Mouse (Mus musculus): ENCODE results near the gene Micu1.

Gene Micu1

DNA sequence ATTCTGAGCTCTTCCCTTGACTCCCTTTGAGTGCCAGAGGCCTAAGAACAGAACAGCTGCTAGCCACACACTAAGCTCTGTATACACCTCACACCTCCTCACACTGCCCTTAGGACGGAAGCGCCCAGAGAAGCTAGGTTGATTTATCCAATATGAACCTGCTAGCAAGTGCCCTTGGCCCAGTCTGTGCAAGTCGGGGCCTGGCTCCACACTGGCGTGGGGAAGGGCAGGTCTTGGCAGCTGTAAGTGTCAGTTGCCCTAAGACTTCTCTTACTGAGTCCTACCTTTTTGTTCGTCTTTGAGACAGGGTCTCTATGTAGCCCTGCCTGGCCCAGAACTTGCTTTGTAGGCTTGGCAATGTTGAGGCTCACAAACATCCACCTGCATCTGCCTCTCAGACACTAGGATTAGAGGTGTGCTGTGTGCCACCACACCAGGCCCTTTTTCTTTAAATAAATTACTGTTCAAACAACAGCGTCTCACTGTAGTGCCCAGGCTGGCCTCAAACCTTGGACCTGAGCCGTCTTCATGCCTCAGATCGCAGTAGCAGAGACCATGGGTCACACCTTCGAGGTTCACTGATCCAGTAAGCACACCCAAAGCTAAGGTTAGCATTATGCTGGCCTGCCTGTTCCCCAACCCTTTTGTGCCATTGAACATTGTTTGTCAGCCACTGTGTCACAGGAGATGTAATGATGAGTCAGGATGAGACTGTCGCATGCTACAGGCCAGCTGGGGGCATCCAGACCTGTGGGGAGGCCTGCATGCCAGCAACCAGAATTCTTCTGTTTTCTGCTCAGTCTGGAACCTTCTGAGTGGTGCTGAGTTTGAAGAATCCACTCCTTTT, 182.3 kb downstream of the Micu1 start:
- no peak for DNase-seq (ENCODE audit: low spot score)

DNA sequence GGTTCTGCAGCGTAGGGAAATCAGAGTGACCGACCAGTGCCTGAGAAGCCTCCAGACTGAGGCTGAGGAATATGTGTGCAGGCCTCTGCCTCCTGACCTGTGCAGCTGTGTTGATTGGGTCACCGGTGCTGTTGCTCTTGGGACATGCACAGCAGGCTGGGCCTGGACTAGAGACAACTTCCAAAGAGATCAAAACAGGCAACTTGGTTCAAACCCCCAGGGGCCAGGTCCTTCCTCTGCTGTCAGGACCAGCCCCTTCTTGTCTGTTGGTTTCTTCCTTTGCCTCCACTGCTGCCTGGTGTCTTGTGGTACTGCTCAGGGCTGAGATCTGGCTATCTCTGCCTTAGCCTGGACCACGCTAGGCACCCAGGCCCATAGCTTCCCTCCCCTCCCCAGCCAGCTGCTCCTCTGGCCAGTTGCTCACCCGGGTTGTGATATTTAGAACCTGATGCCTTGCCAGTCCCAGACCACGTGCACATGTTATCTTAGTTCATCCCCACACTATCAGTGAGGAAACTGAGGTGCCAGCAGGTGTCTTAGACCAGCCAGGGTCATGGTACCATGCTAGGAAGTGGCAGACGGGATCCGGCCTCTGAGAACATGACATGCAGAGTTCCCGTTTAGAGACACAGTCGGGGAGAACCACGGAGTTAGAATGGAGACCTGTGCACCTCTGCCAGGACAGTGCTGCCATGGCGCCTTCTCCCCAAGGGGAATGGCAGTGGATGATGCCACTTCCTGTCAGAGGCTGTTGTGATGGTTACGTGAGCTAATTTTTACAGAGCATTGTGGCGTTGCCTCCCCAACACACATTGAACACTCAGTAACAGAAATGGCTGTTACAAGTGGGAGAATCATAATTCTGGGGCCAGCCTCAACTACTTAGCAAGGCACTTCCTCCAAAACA, 183.2 kb downstream of the Micu1 start:
- no peak for DNase-seq (ENCODE audit: low spot score)

DNA sequence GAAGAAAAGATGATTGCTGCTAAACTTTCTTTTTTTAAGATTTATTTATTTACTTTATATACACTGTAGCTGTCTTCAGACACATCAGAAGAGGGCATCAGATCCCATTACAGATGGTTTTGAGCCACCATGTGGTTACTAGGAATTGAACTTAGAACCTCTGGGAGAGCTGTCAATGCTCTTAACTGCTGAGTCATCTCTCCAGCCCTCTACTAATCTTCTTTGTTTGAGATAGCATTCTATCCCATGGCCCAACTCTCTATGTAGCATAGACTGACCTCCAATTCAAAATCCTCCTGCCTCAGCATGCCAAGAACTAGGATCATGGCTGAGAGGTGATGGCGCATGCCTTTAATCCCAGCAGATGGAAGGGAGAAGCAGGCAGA, 183.8 kb downstream of the Micu1 start:
- DNase-seq (ENCODE audit: low spot score), result no peak

DNA sequence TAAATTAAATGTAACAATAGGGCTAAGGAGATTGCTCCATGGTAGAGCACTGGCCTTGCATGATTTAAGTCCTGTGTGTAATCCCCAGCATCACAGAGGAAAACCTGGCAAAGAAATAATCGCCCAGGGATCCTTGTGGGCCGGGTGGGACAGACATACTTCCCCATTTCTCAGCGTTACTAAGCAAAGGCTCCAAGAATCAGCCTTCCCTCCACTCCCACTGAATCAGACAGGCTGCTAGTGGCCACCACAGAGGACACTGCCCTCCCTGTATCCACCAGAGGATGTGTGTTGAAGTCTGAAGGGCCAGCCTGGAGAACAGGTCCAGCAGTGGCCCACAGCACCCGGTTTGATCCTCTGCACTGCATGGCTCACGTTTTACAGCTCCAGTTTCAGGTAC, 185.2 kb downstream of the Micu1 start:
- DNase-seq (ENCODE audit: low spot score), result no peak

DNA sequence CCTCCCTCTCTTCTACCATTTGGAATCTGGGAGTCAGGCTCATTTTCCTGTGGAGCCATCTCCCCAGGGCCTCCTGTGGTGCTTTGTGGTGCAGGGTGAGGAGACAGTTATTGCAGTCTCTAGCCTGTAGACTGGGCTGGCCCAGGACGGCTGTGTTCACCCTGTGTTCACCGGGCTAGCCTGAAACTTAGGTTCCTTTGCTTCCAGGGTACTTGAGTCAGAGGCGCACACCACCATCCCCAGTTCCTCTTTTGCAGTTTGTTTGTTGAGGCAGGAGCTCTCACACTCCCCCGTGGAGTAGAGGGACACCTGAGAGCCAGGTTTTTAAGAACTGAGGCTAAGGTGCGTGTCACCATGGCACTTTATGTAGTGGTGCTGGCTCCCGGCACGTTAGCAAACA, 187.1 kb downstream of the Micu1 start:
- no peak for DNase-seq (ENCODE audit: low spot score)

DNA sequence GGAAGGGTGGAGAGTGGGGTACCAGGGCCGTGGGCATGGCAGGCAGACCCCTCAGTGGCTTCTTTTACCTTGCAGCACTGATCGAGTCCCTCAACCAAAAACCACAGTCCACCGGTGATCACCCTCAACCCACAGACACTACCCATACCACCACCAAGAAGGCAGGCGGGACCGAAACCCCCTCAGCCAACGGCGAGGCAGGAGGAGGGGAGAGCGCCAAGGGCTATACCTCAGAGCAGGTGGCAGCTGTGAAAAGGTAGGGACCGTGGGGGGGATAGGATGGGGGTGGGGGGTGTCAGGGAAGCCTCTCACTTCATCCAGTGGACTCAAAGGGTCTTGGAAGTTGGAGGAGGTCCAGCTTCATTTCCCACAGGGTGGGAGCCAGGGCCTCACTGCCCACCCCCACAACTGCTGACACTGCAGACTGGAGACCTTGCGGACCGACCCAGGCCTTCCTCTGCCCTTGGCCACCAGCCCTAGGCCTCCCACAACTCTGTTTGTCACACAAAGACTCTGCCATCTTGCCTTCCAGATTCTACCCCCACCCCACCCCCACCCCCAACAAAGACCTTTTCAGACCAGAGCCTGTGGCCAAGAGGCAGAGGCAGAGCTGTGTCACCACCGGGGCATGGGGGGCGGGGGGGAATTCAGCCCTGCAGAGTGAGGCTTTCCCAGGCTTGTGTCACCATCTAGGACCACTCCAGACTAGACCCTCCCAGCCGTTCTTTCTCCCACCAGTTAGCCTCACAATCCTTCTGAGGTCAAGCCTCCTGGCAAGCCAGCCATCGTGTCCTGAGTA, 187.9 kb downstream of the Micu1 start:
- DNase-seq (ENCODE audit: low spot score), result no peak

DNA sequence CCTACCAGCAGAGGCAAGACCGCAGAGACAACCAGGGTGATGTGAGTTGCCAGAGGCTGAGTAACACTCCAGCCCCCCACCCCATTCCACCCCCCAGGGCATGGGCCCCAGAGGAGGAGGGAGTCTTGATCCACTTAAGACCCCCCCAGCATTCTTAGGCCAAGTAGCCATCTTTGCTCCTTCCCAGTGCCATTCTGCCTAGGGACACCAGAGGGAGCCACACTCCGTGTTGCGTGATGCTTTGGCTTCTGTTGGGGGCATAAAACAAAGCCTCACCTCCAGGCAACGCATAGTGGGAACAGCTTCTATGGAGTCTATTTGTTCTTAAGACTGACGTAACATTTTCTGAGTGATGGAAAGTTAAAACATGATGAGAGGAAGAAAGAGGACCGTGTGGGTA, 190.7 kb downstream of the Micu1 start:
- no peak for DNase-seq (ENCODE audit: low spot score)

DNA sequence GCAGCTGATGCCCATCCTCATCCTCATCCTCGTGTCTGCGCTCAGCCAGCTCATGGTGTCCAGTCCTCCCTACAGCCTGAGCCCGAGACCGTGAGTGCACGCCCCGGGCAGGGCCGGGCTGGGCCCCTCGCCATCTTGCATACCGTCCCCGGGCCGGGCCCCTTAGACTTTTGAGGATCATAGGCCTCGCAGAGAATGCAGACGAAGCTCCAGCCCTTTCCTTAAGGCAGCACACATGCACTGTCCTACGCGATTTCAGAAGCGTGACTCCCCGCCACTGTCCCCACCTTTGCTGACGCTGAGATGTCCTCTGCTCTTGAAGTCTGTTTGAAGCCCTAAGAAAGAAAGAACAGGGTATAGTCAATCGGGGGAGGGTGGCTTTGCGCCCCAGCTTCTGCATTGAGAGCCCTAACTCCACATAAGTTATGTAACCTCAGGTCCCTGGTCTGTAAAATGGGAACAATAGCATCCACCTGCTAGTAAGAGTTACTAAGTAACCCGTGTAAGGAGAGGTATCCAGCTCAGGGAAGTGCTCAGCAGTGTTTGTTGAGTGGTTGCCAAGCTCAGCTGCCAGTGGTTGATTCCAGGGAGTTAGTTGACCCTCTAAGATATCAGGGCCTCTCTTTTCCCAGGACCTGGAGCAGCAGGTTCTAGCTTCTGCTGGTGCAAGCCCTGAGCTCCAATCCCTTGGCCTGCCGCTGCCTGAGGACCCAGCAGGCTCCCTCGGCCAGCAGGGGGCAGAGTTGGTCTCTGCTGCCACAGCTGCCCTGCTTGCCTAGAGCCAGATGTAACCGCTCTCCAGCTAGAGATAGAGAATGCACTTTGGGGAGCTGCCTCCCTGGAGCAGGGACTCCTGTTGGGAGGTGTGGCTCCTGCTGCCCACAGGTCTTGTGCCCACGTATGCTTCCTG, 192.2 kb downstream of the Micu1 start:
- DNase-seq (ENCODE audit: low spot score), result peak; percentile 53

DNA sequence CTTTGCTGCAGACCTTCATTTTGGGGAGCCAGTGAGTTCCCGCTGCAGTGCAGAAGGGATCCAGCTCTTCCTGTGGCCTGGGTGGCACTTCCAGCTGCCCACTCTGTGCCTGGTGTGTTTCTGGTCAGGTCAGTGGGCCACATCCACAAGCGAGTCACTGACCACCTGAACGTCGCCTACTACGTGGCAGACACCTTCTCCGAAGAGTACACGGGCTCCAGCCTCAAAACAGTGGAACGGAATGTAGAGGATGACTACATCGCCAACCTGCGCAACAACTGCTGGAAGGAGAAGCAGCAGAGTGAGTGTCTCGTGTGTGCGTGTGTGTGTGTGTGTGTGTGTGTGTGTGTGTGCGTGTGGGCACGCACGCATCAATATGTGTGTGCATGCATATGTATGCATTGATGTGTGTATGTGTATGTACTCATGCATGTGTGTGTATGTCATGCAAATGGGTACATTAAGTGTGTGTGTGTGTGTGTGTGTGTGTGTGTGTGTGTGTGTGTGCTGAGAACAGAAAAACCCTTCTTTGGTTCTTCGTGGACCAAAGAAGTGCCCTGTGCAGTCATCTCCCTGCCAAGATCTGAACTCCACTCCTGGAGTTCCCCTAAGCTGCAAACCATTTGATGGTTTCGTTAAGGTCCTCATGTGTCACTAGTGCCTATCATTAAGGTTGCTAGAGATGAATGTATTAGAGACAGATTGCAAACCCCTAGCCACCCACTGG, 193.3 kb downstream of the Micu1 start:
- DNase-seq (ENCODE audit: low spot score), result no peak

DNA sequence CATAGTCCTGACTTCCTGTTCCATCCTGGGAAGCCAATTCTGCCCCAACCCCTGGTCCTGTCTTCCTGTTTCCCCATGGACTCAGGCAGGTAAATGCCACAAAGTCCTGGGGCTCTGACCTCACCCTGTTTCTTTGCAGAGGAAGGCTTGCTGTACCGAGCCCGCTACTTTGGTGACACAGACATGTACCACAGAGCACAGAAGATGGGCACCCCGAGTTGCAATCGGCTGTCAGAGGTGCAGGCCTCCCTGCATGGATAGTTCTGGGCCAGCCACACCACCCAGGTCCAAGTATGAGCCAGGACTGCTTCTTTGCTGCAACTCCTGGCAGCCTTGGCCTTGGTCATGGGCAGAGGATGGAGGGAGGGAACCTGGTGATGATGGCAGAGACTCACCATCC, 193.9 kb downstream of the Micu1 start:
- no peak for DNase-seq (ENCODE audit: low spot score)

DNA sequence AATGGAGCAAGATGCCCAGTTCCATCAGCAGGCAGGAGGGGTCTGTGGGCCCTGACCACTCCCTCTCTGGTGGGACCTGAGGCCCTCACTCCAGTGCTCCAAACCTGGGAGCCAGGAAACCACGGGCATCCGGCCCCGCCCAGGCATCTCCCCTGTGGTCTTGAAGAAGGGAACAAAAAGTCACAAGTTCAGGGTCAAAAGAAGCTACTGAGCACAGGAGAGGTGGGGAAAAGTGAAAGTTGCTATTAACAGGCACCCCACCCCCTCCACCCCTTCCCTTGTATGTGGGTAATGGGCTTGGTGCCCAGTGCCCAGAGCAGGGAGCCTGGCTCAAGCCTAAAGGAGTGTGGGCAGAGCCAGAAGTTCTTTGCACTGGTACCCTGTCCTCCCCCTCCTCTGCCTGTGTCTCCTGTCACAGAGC, 194.6 kb downstream of the Micu1 start:
- no peak for DNase-seq (ENCODE audit: low spot score)

DNA sequence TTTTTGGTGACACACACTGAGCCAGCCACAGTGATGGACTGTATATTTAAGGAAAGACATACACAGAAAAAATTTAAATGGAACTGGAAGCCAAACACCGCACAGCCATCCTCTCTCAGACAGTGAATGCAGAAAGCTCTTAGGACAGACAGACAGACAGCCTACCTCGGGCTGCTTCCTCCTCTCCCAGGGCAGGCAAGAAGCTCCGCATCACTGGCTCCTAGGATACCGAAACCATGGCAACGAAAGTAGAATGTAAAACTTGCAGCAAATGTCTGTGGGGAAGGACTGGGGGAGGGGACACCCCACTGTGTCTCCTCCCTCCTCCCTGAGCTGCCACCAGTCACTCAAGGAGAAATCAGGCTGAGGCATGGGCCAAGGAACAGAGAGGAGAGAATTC, 195.2 kb downstream of the Micu1 start:
- DNase-seq (ENCODE audit: low spot score), result no peak

DNA sequence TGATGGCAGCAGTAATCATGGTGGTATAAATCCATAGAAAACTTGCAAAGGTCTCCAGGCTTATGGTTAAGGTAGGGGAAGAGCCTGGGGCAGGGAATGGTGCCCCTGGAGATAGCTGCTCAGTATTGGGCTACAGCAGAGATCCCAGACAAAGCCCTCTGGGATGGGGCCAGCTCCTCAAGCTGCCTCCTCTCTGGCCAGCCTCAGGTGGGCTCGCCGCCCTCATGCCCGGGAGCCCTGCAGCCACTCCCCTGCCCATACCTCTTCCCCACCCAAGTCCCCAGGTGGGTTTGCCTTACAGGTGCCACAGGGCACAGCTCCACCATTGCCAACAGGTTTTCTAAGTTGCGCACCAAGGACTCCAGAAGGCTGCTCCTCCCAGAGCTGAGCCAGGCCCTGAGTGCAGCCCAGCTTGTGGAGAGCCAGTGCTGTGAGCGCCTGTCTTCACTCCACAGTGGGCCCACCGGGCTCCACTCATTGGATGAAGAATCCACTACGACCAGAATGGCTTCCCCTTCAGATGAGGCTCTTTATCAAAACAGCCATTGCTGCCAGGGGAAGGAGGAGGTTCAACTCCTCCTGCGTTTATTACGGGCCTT, 196.0 kb downstream of the Micu1 start:
- DNase-seq (ENCODE audit: low spot score), result no peak

DNA sequence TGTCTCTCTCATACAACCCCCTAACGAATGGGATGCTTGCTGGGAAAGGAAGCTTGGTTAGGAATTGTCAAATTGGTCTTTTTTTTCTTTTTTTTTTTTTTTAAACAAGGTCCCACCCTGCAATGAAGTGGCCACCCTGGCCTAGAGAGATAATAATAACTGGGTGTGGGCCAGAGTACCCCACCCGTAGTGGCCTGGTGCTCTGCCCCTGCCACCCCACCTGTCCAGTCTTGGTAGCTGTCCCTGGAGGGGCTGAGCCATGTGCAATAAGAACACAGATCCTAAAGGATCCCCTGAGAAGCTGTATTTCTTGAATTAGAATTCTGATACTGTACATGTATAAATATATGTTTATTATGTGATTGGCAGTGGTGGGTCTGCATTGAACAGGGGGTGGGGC, 196.7 kb downstream of the Micu1 start:
- DNase-seq (ENCODE audit: low spot score), result no peak

DNA sequence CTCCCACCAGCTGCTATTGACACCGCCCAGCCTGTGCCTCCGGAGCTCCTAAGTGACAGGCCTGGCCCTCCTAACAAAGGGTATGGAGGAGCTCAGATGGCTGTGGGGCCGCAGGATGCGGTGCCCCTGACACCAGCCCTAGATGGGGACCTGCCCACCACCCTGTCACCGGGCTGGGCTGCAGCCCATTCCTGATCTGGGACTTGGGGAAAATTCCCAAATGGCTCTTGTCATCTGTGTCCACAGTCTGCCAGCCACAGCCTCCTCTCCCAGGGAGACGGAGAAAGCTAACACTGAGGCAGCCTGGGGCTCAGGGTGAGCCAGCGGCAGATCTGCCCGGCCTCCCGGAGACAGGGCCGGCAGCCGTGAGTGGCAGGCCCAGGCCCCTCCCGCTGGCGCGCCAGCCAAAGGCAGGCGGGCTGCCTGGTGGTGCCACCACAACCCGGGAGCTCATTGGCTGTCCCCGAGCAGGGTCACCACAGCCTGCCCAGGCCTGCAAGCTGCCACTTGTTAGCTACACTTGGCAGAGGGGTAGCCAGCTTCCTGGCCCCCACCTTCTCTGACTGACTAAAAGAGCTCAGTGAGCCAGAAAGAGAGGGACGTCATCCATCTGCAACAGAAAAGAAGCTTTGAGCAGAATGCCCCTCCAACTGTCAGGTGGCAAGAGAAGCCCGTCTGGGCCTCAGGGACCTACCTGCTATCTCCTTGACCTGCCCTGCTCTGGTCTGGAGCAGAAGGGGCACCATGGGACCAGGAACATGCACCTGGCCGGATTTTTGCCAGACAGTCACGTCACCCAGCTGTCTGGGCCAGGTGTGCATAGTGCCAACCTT, 197.3 kb downstream of the Micu1 start:
- DNase-seq (ENCODE audit: low spot score), result peak; percentile 92

DNA sequence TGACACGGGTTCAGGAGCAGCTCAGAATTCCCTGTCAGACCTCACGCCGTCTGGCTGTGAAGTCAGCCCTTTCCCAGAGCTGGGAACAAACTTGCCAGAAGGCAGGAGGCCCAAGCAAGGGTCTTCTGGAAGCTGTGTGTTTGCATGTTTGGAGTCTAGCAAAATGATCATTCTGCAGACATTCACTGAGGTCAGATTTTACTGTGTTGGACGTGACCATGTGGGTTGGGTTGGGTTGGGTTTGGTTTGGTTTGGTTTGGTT, 197.8 kb downstream of the Micu1 start:
- DNase-seq (ENCODE audit: low spot score), result no peak

DNA sequence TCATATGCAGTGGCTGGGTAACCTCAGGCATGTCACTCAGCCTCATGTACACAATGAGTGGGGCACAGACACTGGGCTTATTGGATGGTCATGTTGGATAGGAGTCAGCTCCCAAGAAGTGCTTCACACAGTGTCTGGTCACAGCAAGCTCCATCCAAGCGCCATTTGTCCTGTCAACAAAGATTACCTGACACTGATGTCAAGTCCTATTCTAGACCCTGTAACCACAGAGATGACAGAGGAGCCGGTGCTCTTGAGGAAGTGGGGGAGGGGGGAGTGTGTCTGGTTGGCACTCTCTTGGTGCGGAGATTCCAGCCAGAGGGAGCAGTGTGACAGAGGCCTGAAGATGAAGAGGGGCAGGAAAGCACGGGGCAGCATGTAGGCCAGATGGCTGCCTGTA, 198.7 kb downstream of the Micu1 start:
- no peak for DNase-seq (ENCODE audit: low spot score)

DNA sequence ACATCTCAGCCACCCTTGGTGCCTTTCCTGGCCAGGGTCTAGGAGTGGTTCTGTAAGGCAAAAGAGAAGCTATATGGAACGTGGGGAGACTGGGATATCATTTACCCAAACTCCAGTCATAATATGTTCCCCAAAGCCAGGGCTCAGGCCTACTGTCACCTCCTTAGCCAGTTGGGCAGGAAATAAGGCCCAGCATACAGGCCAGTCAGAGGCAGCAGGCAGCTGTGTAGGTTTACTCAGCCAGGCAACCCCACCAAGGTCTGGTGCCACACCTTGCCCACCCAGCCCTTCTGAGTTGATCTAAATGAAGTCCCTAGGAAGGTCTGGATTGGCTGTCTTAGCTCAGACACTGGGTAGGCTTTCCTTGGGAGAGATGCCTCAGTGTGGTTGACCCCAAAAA, 199.2 kb downstream of the Micu1 start:
- DNase-seq (ENCODE audit: low spot score), result no peak

DNA sequence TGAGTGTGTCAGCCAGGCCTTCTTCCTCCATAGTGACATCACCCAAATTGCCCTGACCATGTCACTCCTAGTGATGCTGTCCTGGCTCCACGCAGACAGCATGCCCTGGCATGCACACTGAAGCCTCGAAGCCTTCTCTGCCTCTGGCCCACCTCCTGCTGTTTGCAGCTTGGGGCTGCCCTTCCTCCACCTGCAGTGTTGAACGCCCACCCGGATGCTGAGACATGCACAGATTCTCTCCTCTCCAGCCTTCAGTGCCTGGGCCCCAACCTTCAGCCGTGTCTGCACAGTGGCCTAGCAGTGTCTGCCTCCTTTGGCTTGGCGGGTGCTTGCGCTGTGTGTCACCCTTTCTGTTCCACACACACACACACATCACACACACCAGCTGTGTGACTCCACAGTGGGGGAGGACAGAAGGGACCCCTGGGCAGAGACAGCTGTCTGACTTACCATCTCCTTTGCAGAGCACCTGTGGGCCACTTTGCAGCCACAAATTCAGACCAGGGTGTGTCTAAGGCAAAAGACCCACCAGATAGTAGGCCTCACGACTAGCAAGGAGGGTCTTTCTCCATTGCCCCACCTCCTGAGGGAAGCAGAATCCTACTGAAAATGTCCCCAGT, 199.8 kb downstream of the Micu1 start:
- no peak for DNase-seq (ENCODE audit: low spot score)

Data from ovary, adult 18-20 months (tissue).